Mouse (Mus musculus) hindbrain, postnatal 0 days (tissue): Measurements from ENCODE around the gene Gm21677. TPM values are rescaled to one million over a fixed set of nuclear protein-coding genes. Genes with fewer than 3 reads are reported as not detected.
"Not testable (repeated sequence)": the region's sequence is repeated elsewhere in the genome, so short reads cannot be mapped to it uniquely, and the experiment has no call there.

Experiments used
- ATAC-seq: fragments of 200-750 bp; cut with Nextera tagmentation; 2 replicates; pipeline ENCODE4 v1.8.0; 2017; ENCODE audit warnings: mild to moderate bottlenecking, moderate TSS enrichment, moderate library complexity
- DNase-seq: peaks from one replicate; pipeline ENCODE4 v3.0.0-alpha.2; 2015; ENCODE audit warnings: low spot score
- H3K27ac ChIP-seq: fragments of 300-500 bp; sonication (generic); 2 replicates; pipeline ENCODE4 v1.5.1; 2014; ENCODE audit warnings: mild to moderate bottlenecking
- H3K27me3 ChIP-seq: fragments of 300-500 bp; sonication (generic); 2 replicates; pipeline ENCODE4 v1.6.1; 2014; ENCODE audit warnings: low read length, mixed read lengths; ENCODE audit not compliant: insufficient read depth
- H3K36me3 ChIP-seq: fragments of 300-500 bp; sonication (generic); 2 replicates; pipeline ENCODE4 v1.6.1; 2014; ENCODE audit warnings: low read length, mixed read lengths; ENCODE audit not compliant: insufficient read depth
- H3K4me1 ChIP-seq: fragments of 300-500 bp; sonication (generic); 2 replicates; pipeline ENCODE4 v1.6.1; 2014; ENCODE audit warnings: antibody characterized with exemption, low read length, mixed read lengths; ENCODE audit not compliant: insufficient read depth
- H3K4me2 ChIP-seq: fragments of 300-500 bp; sonication (generic); 2 replicates; pipeline ENCODE4 v1.6.1; 2014; ENCODE audit warnings: low read depth, mild to moderate bottlenecking, low read length, moderate library complexity, mixed read lengths
- H3K4me3 ChIP-seq: fragments of 300-500 bp; sonication (generic); 2 replicates; pipeline ENCODE4 v1.5.1; 2014; ENCODE audit warnings: low read length
- H3K9ac ChIP-seq: fragments of 300-500 bp; sonication (generic); replicated peaks from 2 replicates; pipeline ENCODE4 v1.6.1; 2014; ENCODE audit warnings: mild to moderate bottlenecking, low read length, moderate library complexity, mixed read lengths
- H3K9me3 ChIP-seq: fragments of 300-500 bp; sonication (generic); 2 replicates; pipeline ENCODE4 v1.6.1; 2016; ENCODE audit warnings: low read length, mixed read lengths
- WGBS: fragments of 180-500 bp; shearing (Covaris S2); extraction: QIAGEN DNeasy Blood & Tissue Kit; methylation state at CpG from one replicate; pipeline ENCODE4 v1.1.7; 2014; 5-methylcytosine and 5-hydroxymethylcytosine counted together
- polyA plus RNA-seq: library from polyadenylated mRNA; unstranded; fragments of >200 nt; fragmentation: Nextera tagmentation; extraction: Ambion mirVana; gene quantifications from 2 replicates; pipeline ENCODE4 v1.2.1, GENCODE M21; 2015
- total RNA-seq: library from RNA; depleted of rRNA; stranded (reverse); fragments of >200 nt; gene quantifications from 2 replicates; pipeline ENCODE4 v1.2.3, GENCODE M21; 2014; rRNA removed

The Gm21677 gene
- total RNA-seq (not detected in 2 replicates), polyA plus RNA-seq (not detected in 2 replicates)

- DNase-seq, H3K4me3 ChIP-seq, H3K27me3 ChIP-seq, H3K9me3 ChIP-seq, H3K9ac ChIP-seq, H3K4me2 ChIP-seq, ATAC-seq, H3K4me1 ChIP-seq, H3K27ac ChIP-seq, H3K36me3 ChIP-seq: not testable (repeated sequence)
- no CpG with 5 or more reads among the region's 9 CpGs for WGBS
Measured at GRCm38 (mm10) chrY:3306349-3306748, at the start of gene Gm21677. TSS of gene Gm21677 (minus strand) at chrY:3306449.

GRCm38 (mm10) chrY:3345229-3345628, 39.0 kb upstream of the Gm21677 start, which contains the start of gene Gm21693:
TSS of gene Gm21693 (minus strand) at chrY:3345329.
- no CpG with 5 or more reads among the region's 9 CpGs for WGBS

GRCm38 (mm10) chrY:3340661-3341060, 34.4 kb upstream of the Gm21677 start:
- H3K9me3 ChIP-seq, ATAC-seq: not testable (repeated sequence)
- no CpG with 5 or more reads among the region's 11 CpGs for WGBS

More at GRCm38 (mm10) chrY:3345229-3345628, 39.0 kb upstream of the Gm21677 start, which contains the start of gene Gm21693:
- not testable (repeated sequence) for H3K9me3 ChIP-seq, H3K27ac ChIP-seq, H3K9ac ChIP-seq, H3K27me3 ChIP-seq, DNase-seq, H3K4me2 ChIP-seq, H3K36me3 ChIP-seq, H3K4me1 ChIP-seq, ATAC-seq, H3K4me3 ChIP-seq

More at GRCm38 (mm10) chrY:3340661-3341060, 34.4 kb upstream of the Gm21677 start:
- H3K27ac ChIP-seq, DNase-seq, H3K4me3 ChIP-seq, H3K4me1 ChIP-seq, H3K27me3 ChIP-seq, H3K9ac ChIP-seq, H3K36me3 ChIP-seq, H3K4me2 ChIP-seq: not testable (repeated sequence)

Other genes with a start within 250 kb of the Gm21677 start
- not detected in 2 replicates for gene Gm21693, start 38.9 kb upstream of the Gm21677 start, total RNA-seq
- not detected in 2 replicates for gene Gm21693, start 38.9 kb upstream of the Gm21677 start, polyA plus RNA-seq
- not detected in 2 replicates for gene Gm21704, start 103.7 kb upstream of the Gm21677 start, total RNA-seq
- not detected in 2 replicates for gene Gm21704, start 103.7 kb upstream of the Gm21677 start, polyA plus RNA-seq
- 0.26 TPM in 1 of 2 replicates, not detected in the other for gene Gm21708, start 103.7 kb upstream of the Gm21677 start, total RNA-seq
- gene Gm21708, start 103.7 kb upstream of the Gm21677 start, polyA plus RNA-seq = not detected in 2 replicates